Mouse (Mus musculus) layer of hippocampus, adult 11-12 months (tissue): ENCODE data around the gene Rorb.

ENCODE experiments used
- DNase-seq: peaks from one replicate; pipeline ENCODE4 v3.0.0; 2022; ENCODE audit warnings: low spot score

Gene Rorb

DNA sequence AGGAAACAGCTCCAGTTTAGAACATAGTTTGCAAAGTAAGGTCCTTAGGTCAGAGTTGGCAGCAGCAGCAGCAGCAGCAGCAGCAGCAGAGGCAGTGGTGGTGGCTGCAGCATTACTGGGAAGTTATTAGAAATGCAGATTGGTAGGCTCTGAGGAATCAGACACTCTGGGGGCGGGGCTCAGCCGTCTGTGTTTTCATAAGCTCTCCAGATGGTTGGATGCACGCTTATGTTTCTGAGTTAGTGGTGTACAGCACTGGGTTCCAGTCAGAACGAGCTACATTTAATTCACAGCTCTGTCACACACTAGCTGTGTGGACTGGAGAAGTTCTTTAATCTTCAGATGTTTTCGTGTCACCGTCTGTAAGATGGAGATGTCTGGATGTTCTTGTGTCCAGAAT, 105.9 kb downstream of the Rorb start:
- DNase-seq: peak; percentile 65

DNA sequence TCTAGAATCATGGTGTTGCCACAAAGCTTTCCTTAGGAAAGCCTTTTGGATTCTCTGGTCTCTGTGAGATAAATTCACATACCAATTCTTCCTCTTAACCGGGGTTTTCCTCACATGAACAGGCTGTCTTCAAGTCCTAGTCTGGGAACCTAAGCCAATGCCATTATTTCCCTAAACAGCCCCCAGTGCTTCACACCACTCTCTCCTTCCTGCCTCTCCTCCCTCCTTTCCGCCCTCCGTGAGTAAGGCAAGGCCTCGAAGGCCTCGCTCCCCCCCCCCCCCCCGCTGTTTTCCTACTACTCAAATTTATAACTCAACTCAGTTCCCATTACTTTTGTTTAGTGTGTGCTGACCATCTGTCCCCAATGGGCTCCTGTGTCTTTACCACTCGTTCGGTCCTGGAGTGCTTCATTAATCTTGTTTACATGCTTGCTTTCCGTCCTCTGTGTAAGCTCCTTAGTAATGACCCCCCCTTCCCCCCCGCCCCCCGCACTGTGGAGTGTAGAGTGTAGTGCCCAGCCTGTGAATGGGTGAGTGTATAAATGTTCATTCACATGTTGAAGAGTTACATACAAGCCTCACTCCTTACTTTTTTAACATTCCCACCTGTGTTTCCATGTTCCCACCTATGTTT, 106.9 kb downstream of the Rorb start:
- DNase-seq: no peak

- no peak for DNase-seq
These were observed 112.0 kb downstream of the Rorb start for GRCm38 (mm10) chr19:18998966-18999365.

DNA sequence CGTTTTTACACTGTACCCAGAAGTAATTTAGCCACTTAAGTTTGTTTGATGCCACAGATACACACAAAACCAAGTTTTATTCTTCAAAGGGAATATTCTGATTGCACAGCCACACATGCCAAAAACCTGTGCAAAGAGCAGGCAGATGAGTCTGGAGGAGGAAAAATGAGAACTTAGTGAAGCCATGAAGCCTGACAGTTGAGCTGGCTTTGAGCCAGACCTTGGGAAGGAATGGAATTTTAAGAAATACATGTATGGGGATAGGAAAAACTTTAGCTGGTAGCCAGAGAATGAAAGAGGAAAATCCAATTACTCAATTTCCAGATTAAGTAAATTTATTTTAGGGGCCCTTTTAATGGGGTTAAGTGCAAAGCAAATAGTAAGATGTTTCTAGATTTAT, 113.3 kb downstream of the Rorb start:
- no peak for DNase-seq

- DNase-seq: no peak
These were observed 131.0 kb downstream of the Rorb start for GRCm38 (mm10) chr19:18979996-18980395.

- DNase-seq: peak; percentile 74
These were observed 136.0 kb downstream of the Rorb start for GRCm38 (mm10) chr19:18974796-18975660.

DNA sequence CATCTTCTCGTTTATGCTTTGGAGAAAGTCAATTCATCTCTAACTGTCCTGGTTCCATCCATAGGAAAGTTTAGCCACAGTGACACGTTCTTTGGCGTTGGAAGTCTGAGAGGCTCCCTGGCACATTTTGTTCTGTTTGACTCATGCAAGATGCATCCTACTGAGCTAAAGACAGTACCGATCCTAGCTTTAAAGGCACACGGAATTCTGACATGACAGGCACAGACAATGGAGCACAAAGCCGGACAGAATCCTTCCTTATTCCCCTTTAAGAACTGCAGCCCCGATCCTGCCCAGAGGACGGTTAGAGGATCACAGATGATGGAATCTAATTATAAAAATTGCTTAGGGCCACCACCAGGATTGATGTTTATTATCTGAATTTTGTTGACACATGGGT, 141.6 kb downstream of the Rorb start:
- DNase-seq: no peak

DNA sequence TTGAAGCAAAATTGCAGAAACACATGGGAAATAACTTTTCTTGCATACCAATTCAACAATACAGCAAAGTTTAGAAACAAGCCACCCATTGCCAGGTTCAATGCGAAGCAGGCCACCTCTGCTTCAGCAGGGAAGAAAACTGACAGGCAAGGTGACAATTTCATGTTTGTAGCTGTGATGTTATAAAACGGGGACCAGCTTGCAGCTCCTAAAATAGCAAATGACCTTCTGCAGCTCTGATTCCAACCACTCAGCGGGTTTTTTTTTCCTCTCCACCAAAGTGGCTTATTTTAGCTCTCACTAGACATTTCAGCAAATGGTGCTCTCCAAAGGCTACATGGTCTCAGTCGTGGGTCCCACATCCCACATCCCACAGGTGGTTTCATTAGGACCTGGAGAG, 143.7 kb downstream of the Rorb start:
- no peak for DNase-seq

GRCm38 (mm10) chr19:18959862-18960261, 151.1 kb downstream of the Rorb start:
- DNase-seq: peak; percentile 5

- DNase-seq: no peak
These were observed 158.2 kb downstream of the Rorb start for GRCm38 (mm10) chr19:18952806-18953205.

DNA sequence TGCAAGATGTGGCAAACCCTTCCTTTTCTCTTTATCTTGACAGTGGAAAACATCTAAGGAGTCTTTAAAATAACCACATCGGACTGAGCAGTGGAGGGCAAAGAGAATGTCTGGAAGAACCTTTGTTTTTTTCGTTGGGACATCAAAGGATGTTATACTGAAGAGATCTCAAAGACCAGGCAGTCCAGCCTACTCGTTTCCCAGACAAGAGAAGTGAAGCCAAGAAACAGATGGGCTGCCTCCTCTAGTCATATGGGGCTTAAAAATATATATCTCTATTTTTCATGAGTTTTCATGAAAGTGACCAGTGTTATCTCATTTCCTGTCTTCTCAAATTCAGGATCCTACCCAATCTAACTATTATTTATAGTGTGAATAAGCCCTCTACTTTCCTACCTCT, 163.8 kb downstream of the Rorb start:
- DNase-seq: no peak

- DNase-seq: no peak
These were observed 165.7 kb downstream of the Rorb start for GRCm38 (mm10) chr19:18945265-18945664.

- DNase-seq: no peak
These were observed 169.6 kb downstream of the Rorb start for GRCm38 (mm10) chr19:18941391-18941790.

GRCm38 (mm10) chr19:18911755-18912340, 199.1 kb downstream of the Rorb start:
- no peak for DNase-seq

- no peak for DNase-seq
These were observed 201.4 kb downstream of the Rorb start for GRCm38 (mm10) chr19:18909641-18910040.

DNA sequence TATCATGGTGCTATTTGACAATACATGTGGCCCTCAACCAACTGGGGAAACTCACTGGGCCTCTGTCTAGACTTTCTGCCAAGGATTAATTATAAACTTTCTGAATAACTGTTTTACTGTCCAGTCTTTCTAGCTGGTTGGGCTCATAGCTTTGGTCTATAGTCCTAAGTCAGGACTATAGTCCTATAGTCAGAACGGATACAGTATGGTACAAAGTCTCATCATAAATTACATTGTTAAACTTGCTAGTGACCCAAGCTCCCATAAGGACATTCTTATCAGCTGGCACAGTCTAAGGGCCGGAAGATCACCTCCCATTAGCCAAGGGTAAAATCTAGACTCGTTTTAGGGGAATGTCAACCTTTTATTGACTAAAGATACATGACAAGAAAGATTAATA, 205.5 kb downstream of the Rorb start:
- no peak for DNase-seq

GRCm38 (mm10) chr19:18902694-18903067, 208.3 kb downstream of the Rorb start:
- DNase-seq: no peak

DNA sequence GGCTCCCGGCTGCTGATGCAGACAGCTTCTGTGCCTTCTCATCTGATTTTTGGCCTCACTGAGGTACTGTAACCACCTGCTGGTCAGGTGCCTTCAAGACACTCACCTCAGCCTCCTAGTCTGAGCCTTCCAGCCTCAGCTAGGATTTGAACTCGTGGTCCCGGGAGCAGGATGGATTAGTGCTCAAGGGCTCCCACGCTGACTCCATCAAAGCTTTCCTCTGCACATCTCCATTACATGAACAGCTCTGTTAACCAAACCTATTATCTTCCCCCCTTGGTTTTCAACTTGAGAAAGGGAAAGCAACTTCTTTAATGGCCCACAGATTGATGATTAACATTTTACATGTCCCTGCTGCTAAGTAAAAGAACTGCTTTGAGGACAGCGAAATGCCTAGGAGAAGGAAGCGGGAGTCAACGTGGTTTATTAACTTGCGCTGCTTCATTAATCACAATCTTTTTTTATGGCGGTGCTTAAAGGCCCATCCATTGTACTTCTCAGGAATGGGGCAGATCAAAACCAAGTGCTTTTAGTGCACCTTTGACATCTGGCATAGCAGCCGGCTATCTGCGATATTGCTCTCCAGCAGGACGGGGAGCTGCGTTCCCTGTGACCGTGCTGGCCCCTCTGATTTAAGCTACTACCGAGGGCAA, 208.8 kb downstream of the Rorb start:
- no peak for DNase-seq

- DNase-seq: no peak
These were observed 212.8 kb downstream of the Rorb start for GRCm38 (mm10) chr19:18898238-18898637.

- no peak for DNase-seq
These were observed 220.8 kb downstream of the Rorb start for GRCm38 (mm10) chr19:18890216-18890615.

DNA sequence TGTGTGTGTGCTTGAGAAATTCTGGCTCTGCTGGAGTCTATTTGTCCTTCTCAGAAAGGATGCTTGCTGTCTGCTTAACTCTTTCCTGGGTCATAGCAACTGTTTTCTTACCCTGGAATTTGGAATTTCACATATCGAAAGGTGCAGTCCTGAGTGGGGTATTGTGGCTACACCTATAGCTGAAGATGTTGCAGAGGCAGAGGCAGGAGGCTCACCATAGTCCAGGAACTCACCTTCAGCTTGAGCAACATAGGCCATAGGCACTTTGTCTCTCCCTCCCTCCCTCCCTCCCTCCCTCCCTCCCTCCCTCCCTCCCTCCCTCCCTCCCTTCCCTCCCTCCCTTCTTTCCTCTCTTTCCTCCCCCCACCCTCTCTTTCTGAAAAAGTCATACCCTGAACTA, 221.4 kb downstream of the Rorb start:
- no peak for DNase-seq

GRCm38 (mm10) chr19:18889117-18889627, 221.8 kb downstream of the Rorb start:
- peak; percentile 48 for DNase-seq
